Mouse (Mus musculus): Measurements from ENCODE around the gene Gtf2i. TPM values are rescaled to one million over a fixed set of nuclear protein-coding genes. Genes with fewer than 3 reads are reported as not detected.

The Gtf2i gene
- polyA plus RNA-seq, 1 experiment from 2014 or later, result 108 TPM

DNA sequence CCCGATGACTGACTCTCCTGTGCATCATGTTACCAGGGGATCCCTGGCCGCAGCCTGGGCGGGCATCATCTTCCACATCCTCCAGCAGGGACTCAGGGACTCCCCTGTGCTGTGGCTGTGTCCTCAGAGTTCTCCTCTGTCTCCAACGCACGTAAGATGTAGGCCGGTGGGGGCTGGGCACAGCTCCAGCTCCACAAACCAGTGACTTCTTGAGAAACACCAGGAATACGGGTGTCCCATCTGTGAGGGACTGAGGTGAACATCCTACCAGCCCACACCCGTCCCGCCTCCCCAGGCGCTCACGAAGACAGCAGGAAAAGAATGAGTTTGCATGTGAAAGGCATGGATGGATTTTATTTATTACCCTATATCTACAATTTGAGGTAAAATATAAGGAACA lies 77.1 kb downstream of the Gtf2i start:
- H3K27ac ChIP-seq (ENCODE audit: low read depth, low read length), result no peak overlapping the region
- no peak overlapping the region for H3K9ac ChIP-seq (ENCODE audit: low read depth, low read length)
- H3K9me3 ChIP-seq (ENCODE audit: control insufficient read depth, low read length), result no peaks in the 10 kb centered on the region
- no peaks in the 10 kb centered on the region for H3K27me3 ChIP-seq (replicated peaks; ENCODE audit: control insufficient read depth, insufficient read depth, low read length)
- H3K4me3 ChIP-seq (ENCODE audit: low read depth, low read length), result no peak overlapping the region
- WGBS, result 95% methylated on average over 11 of the region's 11 CpGs
- no peak overlapping the region for H3K4me2 ChIP-seq
- peaks cover 65% of the 10 kb centered on the region for H3K36me3 ChIP-seq (ENCODE audit: control insufficient read depth, insufficient read depth, low read length)
- no peak for ATAC-seq (replicated peaks; ENCODE audit: low FRiP score)
- H3K4me1 ChIP-seq (replicated peaks; ENCODE audit: control insufficient read depth, insufficient read depth, low read length), result peaks cover 19% of the 10 kb centered on the region
- DNase-seq (ENCODE audit: low spot score), result no peak

DNA sequence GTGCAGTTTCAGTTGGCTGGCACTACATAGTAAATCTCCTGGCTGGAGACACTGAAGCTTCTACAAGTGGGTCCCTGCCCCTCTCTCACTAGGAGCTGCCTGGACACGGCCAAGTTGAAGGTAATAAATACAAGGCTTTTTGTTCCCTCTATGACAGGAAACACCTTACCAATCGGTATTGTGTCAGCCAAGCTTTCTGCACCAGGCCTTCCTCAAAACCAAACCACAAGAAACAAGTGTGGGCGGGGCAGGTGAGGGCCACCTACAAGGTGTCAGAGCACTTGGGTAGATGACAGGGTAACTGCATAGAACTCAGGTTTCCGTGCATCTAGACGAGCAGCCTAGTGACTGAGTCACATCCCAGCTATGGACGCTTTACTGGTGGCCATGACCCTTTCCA lies 77.8 kb downstream of the Gtf2i start:
- no peaks in the 10 kb centered on the region for H3K27me3 ChIP-seq (replicated peaks; ENCODE audit: control insufficient read depth, insufficient read depth, low read length)
- peaks cover 59% of the 10 kb centered on the region for H3K36me3 ChIP-seq (ENCODE audit: control insufficient read depth, insufficient read depth, low read length)
- no peak for ATAC-seq (replicated peaks; ENCODE audit: low FRiP score)
- no peak for DNase-seq (ENCODE audit: low spot score)
- no peak overlapping the region for H3K4me3 ChIP-seq (ENCODE audit: low read depth, low read length)
- WGBS, result 73% methylated on average over 6 of the region's 6 CpGs
- no peaks in the 10 kb centered on the region for H3K9me3 ChIP-seq (ENCODE audit: control insufficient read depth, low read length)
- H3K27ac ChIP-seq (ENCODE audit: low read depth, low read length), result 0 out of 2 replicates have a peak overlapping the region, but pooled peaks have one; percentile 9
- H3K4me2 ChIP-seq, result no peak overlapping the region
- no peak overlapping the region for H3K9ac ChIP-seq (ENCODE audit: low read depth, low read length)
- H3K4me1 ChIP-seq (replicated peaks; ENCODE audit: control insufficient read depth, insufficient read depth, low read length), result peaks cover 25% of the 10 kb centered on the region

DNA sequence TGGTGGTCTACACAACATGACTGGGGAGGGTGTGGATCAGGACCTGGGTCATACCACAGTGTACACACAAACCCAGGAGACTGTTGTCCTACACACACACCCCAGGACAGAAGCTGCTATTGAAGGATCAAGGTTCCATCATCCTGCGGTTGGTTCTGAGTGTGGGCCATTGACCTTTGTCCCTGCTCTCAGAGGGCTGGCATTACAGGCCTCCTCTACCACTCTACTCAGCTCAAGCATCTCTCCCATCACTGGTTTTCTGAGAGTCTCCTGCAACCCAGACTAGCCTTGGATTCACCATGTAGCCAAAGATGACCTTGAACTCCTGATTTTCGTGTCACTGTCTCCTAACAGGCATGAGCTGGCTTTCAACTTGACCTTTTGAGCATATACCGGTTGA lies 78.3 kb downstream of the Gtf2i start:
- Histone ChIP-seq H3K4me3 (ENCODE audit: low read depth, low read length) (no peak overlapping the region), H3K36me3 (ENCODE audit: control insufficient read depth, insufficient read depth, low read length) (peaks cover 53% of the 10 kb centered on the region), H3K9me3 (ENCODE audit: control insufficient read depth, low read length) (no peaks in the 10 kb centered on the region), H3K9ac (ENCODE audit: low read depth, low read length) (no peak overlapping the region), H3K4me2 (no peak overlapping the region), H3K27ac (ENCODE audit: low read depth, low read length) (peak overlapping the region; percentile 25; the same call in 1 of the 2 replicates), H3K27me3 (replicated peaks; ENCODE audit: control insufficient read depth, insufficient read depth, low read length) (no peaks in the 10 kb centered on the region), H3K4me1 (replicated peaks; ENCODE audit: control insufficient read depth, insufficient read depth, low read length) (peaks cover 29% of the 10 kb centered on the region)
- ATAC-seq (replicated peaks; ENCODE audit: low FRiP score) (no peak), DNase-seq (ENCODE audit: low spot score) (no peak)
- WGBS, result 83% methylated on average over 3 of the region's 3 CpGs

DNA sequence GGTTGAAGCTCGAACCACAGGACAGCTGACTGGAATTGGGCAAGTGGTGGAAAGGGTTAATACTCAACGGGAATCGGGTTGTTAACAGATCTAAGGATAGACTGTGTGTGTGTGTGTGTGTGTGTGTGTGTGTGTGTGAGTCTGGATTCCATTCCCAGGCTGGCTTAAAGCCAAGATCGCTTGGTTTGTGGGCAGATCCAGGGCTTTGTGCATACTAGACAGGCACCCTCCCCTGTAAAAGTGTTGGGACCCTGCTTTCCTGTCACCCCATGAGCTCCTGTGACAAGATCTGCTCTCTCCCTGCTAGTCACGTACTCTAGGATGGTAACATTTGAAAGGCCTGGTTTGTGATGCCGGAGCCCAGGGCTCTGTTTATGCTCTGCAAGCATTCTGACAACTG lies 79.4 kb downstream of the Gtf2i start:
- Histone ChIP-seq H3K27me3 (replicated peaks; ENCODE audit: control insufficient read depth, insufficient read depth, low read length) (no peaks in the 10 kb centered on the region), H3K4me2 (no peak overlapping the region), H3K9me3 (ENCODE audit: control insufficient read depth, low read length) (no peaks in the 10 kb centered on the region), H3K9ac (ENCODE audit: low read depth, low read length) (no peak overlapping the region), H3K27ac (ENCODE audit: low read depth, low read length) (no peak overlapping the region), H3K4me3 (ENCODE audit: low read depth, low read length) (no peak overlapping the region), H3K4me1 (replicated peaks; ENCODE audit: control insufficient read depth, insufficient read depth, low read length) (peaks cover 30% of the 10 kb centered on the region), H3K36me3 (ENCODE audit: control insufficient read depth, insufficient read depth, low read length) (peaks cover 42% of the 10 kb centered on the region)
- WGBS, result 53% methylated on average over 6 of the region's 6 CpGs
- DNase-seq (ENCODE audit: low spot score), result no peak
- ATAC-seq (replicated peaks; ENCODE audit: low FRiP score), result no peak

DNA sequence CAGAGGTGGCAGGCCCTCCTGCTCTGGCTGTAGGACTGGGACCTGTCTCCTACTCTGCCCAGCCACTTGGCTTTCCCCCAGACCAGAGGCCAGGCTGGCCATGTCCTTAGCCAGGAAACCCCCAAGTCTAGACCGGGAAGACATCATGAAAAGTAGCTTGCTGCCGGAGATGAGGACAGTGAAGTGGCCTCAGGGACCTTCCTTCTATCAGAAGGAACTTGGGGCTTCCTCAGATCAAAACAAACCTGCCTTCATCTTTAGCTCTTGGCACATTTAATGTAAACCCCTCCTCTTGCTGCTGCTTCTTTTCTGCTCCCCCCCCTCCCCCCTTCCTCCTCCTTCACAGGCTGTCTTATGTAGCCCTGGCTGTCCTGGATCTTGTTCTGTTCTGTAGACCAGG lies 80.4 kb downstream of the Gtf2i start:
- ATAC-seq (replicated peaks; ENCODE audit: low FRiP score), result no peak
- no peak overlapping the region for H3K9ac ChIP-seq (ENCODE audit: low read depth, low read length)
- peaks cover 30% of the 10 kb centered on the region for H3K4me1 ChIP-seq (replicated peaks; ENCODE audit: control insufficient read depth, insufficient read depth, low read length)
- H3K27ac ChIP-seq (ENCODE audit: low read depth, low read length), result 0 out of 2 replicates have a peak overlapping the region, but pooled peaks have one; percentile 41
- no peak overlapping the region for H3K4me2 ChIP-seq
- no peak for DNase-seq (ENCODE audit: low spot score)
- 52% methylated on average over 2 of the region's 2 CpGs for WGBS
- H3K4me3 ChIP-seq (ENCODE audit: low read depth, low read length), result no peak overlapping the region
- H3K27me3 ChIP-seq (replicated peaks; ENCODE audit: control insufficient read depth, insufficient read depth, low read length), result no peaks in the 10 kb centered on the region
- H3K36me3 ChIP-seq (ENCODE audit: control insufficient read depth, insufficient read depth, low read length), result peaks cover 33% of the 10 kb centered on the region
- H3K9me3 ChIP-seq (ENCODE audit: control insufficient read depth, low read length), result no peaks in the 10 kb centered on the region

DNA sequence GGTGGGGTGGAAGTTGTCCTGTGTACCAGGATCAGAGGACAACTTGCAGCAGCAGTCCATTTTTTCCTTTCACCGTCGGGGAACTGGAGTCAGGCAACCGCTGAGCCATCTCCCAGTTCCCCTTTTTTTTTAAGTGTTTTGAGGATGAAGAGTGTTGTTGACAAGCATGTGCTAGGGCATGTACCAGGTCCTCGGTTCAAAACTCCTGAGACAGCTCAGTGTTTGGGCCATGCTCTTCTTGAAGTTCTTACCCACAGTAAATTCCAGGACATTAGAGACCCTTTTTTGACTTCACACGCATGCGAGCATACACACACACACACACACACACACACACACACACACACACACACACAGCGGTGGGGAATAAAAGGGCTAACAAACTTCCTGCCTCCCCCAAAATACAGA lies 81.3 kb downstream of the Gtf2i start:
- ATAC-seq (replicated peaks; ENCODE audit: low FRiP score), result no peak
- H3K4me3 ChIP-seq (ENCODE audit: low read depth, low read length), result no peak overlapping the region
- no peak overlapping the region for H3K4me2 ChIP-seq
- no peak for DNase-seq (ENCODE audit: low spot score)
- H3K4me1 ChIP-seq (replicated peaks; ENCODE audit: control insufficient read depth, insufficient read depth, low read length), result peaks cover 30% of the 10 kb centered on the region
- no peak overlapping the region for H3K9ac ChIP-seq (ENCODE audit: low read depth, low read length)
- 50% methylated on average over 7 of the region's 7 CpGs for WGBS
- peaks cover 23% of the 10 kb centered on the region for H3K36me3 ChIP-seq (ENCODE audit: control insufficient read depth, insufficient read depth, low read length)
- no peaks in the 10 kb centered on the region for H3K9me3 ChIP-seq (ENCODE audit: control insufficient read depth, low read length)
- peak overlapping the region; percentile 11 for H3K27ac ChIP-seq (ENCODE audit: low read depth, low read length)
- no peaks in the 10 kb centered on the region for H3K27me3 ChIP-seq (replicated peaks; ENCODE audit: control insufficient read depth, insufficient read depth, low read length)

DNA sequence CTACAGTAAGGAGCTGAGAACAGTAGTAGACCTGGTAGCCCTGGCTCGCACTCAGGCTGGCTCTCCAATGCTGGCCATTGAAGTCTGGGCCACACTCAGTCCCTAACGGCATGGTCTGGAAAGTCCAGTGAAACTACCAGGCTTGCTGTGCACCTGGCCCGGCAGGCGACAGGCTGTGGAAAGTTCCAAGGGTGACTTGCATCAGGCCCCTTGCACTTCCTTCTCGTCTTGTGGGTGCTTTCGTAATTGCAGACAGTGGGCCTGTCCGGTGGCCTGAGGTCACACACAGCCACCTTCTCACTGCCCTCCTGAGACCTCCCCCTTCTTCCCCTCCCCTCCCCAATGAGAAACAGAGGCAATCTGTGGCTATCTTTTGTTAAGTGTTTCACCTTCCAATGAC lies 82.0 kb downstream of the Gtf2i start:
- no peaks in the 10 kb centered on the region for H3K9me3 ChIP-seq (ENCODE audit: control insufficient read depth, low read length)
- no peak overlapping the region for H3K4me3 ChIP-seq (ENCODE audit: low read depth, low read length)
- no peak overlapping the region for H3K9ac ChIP-seq (ENCODE audit: low read depth, low read length)
- peaks cover 18% of the 10 kb centered on the region for H3K36me3 ChIP-seq (ENCODE audit: control insufficient read depth, insufficient read depth, low read length)
- ATAC-seq (replicated peaks; ENCODE audit: low FRiP score), result no peak
- H3K27ac ChIP-seq (ENCODE audit: low read depth, low read length), result peak overlapping the region; percentile 11; the same call in 1 of the 2 replicates
- peaks cover 30% of the 10 kb centered on the region for H3K4me1 ChIP-seq (replicated peaks; ENCODE audit: control insufficient read depth, insufficient read depth, low read length)
- H3K4me2 ChIP-seq, result peak overlapping the region; percentile 25; the same call in 1 of the 2 replicates
- peak; percentile 47 for DNase-seq (ENCODE audit: low spot score)
- WGBS, result 23% methylated on average over 7 of the region's 7 CpGs
- no peaks in the 10 kb centered on the region for H3K27me3 ChIP-seq (replicated peaks; ENCODE audit: control insufficient read depth, insufficient read depth, low read length)

DNA sequence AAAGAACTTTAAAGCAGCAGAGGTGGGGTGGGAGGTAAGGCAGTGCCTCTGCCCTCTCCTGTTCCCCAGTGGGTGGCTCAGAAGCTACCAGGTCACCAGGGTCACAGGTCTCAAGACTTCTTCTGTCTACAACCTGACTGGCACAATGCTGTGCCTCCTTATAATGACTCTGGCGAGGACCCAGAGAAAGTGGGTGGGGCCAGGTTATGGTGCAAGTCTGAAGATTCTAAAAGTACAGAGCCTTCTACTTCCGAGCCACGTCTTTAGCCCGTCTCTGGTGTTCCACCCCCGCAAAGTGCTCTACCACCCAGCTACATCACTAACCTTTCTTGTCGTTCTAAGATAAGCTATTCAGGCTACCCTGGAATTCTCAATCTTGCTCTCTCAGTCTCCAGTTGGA lies 82.4 kb downstream of the Gtf2i start:
- no peak for DNase-seq (ENCODE audit: low spot score)
- peaks cover 13% of the 10 kb centered on the region for H3K36me3 ChIP-seq (ENCODE audit: control insufficient read depth, insufficient read depth, low read length)
- H3K4me2 ChIP-seq, result peak overlapping the region; percentile 25
- H3K27me3 ChIP-seq (replicated peaks; ENCODE audit: control insufficient read depth, insufficient read depth, low read length), result no peaks in the 10 kb centered on the region
- H3K9ac ChIP-seq (ENCODE audit: low read depth, low read length), result no peak overlapping the region
- peak overlapping the region; percentile 11; the same call in 1 of the 2 replicates for H3K27ac ChIP-seq (ENCODE audit: low read depth, low read length)
- H3K4me1 ChIP-seq (replicated peaks; ENCODE audit: control insufficient read depth, insufficient read depth, low read length), result peaks cover 30% of the 10 kb centered on the region
- WGBS, result 27% methylated on average over 6 of the region's 6 CpGs
- no peak overlapping the region for H3K4me3 ChIP-seq (ENCODE audit: low read depth, low read length)
- no peaks in the 10 kb centered on the region for H3K9me3 ChIP-seq (ENCODE audit: control insufficient read depth, low read length)
- no peak; the same call in 1 of the 2 replicates for ATAC-seq (replicated peaks; ENCODE audit: low FRiP score)

DNA sequence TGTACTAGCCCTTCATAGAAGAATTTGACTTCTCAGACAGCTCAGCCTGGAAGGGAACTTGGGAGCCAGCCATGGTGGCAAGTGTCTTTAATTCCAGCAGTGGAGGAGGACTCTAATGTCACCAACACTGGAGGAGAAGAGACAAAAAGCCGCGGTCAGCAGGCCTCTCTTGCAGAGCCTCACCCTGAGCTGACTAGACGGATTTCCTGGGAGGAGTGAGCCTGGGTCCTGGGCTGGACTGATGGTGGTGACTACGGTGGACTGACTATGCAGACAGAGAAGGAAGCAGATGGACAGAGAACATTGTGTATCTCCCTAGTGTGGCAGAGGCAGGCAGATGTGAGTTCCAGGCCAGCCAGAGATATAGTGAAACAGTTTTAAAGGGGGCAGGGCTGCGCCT lies 83.2 kb downstream of the Gtf2i start:
- Histone ChIP-seq H3K4me2 (no peak overlapping the region), H3K4me1 (replicated peaks; ENCODE audit: control insufficient read depth, insufficient read depth, low read length) (peaks cover 34% of the 10 kb centered on the region), H3K27ac (ENCODE audit: low read depth, low read length) (peak overlapping the region; percentile 36; the same call in 1 of the 2 replicates), H3K4me3 (ENCODE audit: low read depth, low read length) (no peak overlapping the region), H3K36me3 (ENCODE audit: control insufficient read depth, insufficient read depth, low read length) (peaks cover 6% of the 10 kb centered on the region; the same call in 1 of the 2 replicates), H3K9ac (ENCODE audit: low read depth, low read length) (no peak overlapping the region), H3K27me3 (replicated peaks; ENCODE audit: control insufficient read depth, insufficient read depth, low read length) (no peaks in the 10 kb centered on the region), H3K9me3 (ENCODE audit: control insufficient read depth, low read length) (no peaks in the 10 kb centered on the region)
- DNase-seq (ENCODE audit: low spot score), result no peak
- 0 out of 2 replicates have a peak, but pooled peaks have one; percentile 27 for ATAC-seq (replicated peaks; ENCODE audit: low FRiP score)
- 40% methylated on average over 5 of the region's 5 CpGs for WGBS

Data from liver, embryonic 11.5 days (tissue).